Mouse (Mus musculus) brain, adult 2 months (tissue): Measurements from ENCODE around the gene Rbm17.
A peak's percentile ranks its signal among the peaks of the same experiment; 100 is the strongest.
"Not testable (repeated sequence)": the region's sequence is repeated elsewhere in the genome, so short reads cannot be mapped to it uniquely, and the experiment has no call there.

Experiments used
- DNase-seq: peaks from one replicate; pipeline ENCODE4 v3.0.0; 2011; ENCODE audit warnings: low read depth, low spot score

Rbm17 gene

GRCm38 (mm10) chr2:11604053-11604452 is at the start of gene Rbm17:
Gene Rbm17 (minus strand): TSS chr2:11604153.
- DNase-seq, result no peak

- DNase-seq, result no peak
Measured at GRCm38 (mm10) chr2:11653330-11653729, 49.4 kb upstream of the Rbm17 start.

GRCm38 (mm10) chr2:11652780-11653179 is 48.8 kb upstream of the Rbm17 start:
- no peak for DNase-seq

GRCm38 (mm10) chr2:11652196-11652595 is 48.2 kb upstream of the Rbm17 start:
- DNase-seq, result no peak

- DNase-seq, result peak; percentile 33
Measured at GRCm38 (mm10) chr2:11651476-11651875, 47.5 kb upstream of the Rbm17 start.

- no peak for DNase-seq
Measured at GRCm38 (mm10) chr2:11645297-11645696, 41.3 kb upstream of the Rbm17 start.

- DNase-seq, result no peak
Measured at GRCm38 (mm10) chr2:11644057-11644456, 40.1 kb upstream of the Rbm17 start.

- DNase-seq, result no peak
Measured at GRCm38 (mm10) chr2:11642451-11642941, 38.5 kb upstream of the Rbm17 start, which contains the start of gene Il2ra. Gene Il2ra (plus strand): TSS chr2:11642807.

- DNase-seq, result peak; percentile 27
Measured at GRCm38 (mm10) chr2:11637115-11637514, 33.2 kb upstream of the Rbm17 start.

- no peak for DNase-seq
Measured at GRCm38 (mm10) chr2:11636138-11636480, 32.2 kb upstream of the Rbm17 start.

- no peak for DNase-seq
Measured at GRCm38 (mm10) chr2:11635471-11636137, 31.7 kb upstream of the Rbm17 start.

GRCm38 (mm10) chr2:11635035-11635434 is 31.1 kb upstream of the Rbm17 start:
- no peak for DNase-seq

GRCm38 (mm10) chr2:11625890-11626289 is 21.9 kb upstream of the Rbm17 start, which contains the start of gene Gm17490:
Gene Gm17490 (minus strand): TSS chr2:11626264.
- DNase-seq, result no peak

- no peak for DNase-seq
Measured at GRCm38 (mm10) chr2:11623726-11624125, 19.8 kb upstream of the Rbm17 start.

- no peak for DNase-seq
Measured at GRCm38 (mm10) chr2:11623173-11623572, 19.2 kb upstream of the Rbm17 start.

- DNase-seq, result no peak
Measured at GRCm38 (mm10) chr2:11619598-11619997, 15.6 kb upstream of the Rbm17 start.

- DNase-seq, result no peak
Measured at GRCm38 (mm10) chr2:11616846-11617245, 12.9 kb upstream of the Rbm17 start.

GRCm38 (mm10) chr2:11612939-11613338 is 9.0 kb upstream of the Rbm17 start:
- DNase-seq, result not testable (repeated sequence)

- not testable (repeated sequence) for DNase-seq
Measured at GRCm38 (mm10) chr2:11606718-11607117, 2.8 kb upstream of the Rbm17 start.

GRCm38 (mm10) chr2:11604911-11605310 is 958 bp upstream of the Rbm17 start:
- DNase-seq, result no peak

- peak; percentile 99 for DNase-seq
Measured at GRCm38 (mm10) chr2:11602506-11603489, 1.2 kb downstream of the Rbm17 start.

GRCm38 (mm10) chr2:11601795-11602194 is 2.2 kb downstream of the Rbm17 start:
- no peak for DNase-seq
